Mouse (Mus musculus): ENCODE results near the gene Ulk4. TPM values are rescaled to one million over a fixed set of nuclear protein-coding genes. Genes with fewer than 3 reads are reported as not detected.

Gene Ulk4
- polyA plus RNA-seq, 1 experiment from 2014 or later, result 143 TPM

- Histone ChIP-seq H3K27me3 (no peaks in the 10 kb centered on the region), H3K4me1 (peaks cover 26% of the 10 kb centered on the region), H3K4me2 (replicated peaks) (no peak overlapping the region), H3K9ac (no peak overlapping the region), H3K36me3 (no peaks in the 10 kb centered on the region), H3K4me3 (replicated peaks) (no peak overlapping the region), H3K27ac (replicated peaks) (no peak overlapping the region), H3K9me3 (replicated peaks) (no peaks in the 10 kb centered on the region)
- WGBS, result 91% methylated on average over 3 of the region's 3 CpGs
- no peak for ATAC-seq (ENCODE audit: insufficient number of reproducible peaks, low FRiP score, low TSS enrichment, low read depth)
These were observed 290.7 kb downstream of the Ulk4 start for GRCm38 (mm10) chr9:120986255-120986654.

GRCm38 (mm10) chr9:120985524-120985923 lies 291.5 kb downstream of the Ulk4 start:
- Histone ChIP-seq H3K27ac (replicated peaks) (no peak overlapping the region), H3K9ac (no peak overlapping the region), H3K27me3 (no peaks in the 10 kb centered on the region), H3K4me1 (peaks cover 26% of the 10 kb centered on the region), H3K4me3 (replicated peaks) (no peak overlapping the region), H3K36me3 (no peaks in the 10 kb centered on the region), H3K9me3 (replicated peaks) (no peaks in the 10 kb centered on the region), H3K4me2 (replicated peaks) (no peak overlapping the region)
- WGBS, result 90% methylated on average over 5 of the region's 5 CpGs
- ATAC-seq (ENCODE audit: insufficient number of reproducible peaks, low FRiP score, low TSS enrichment, low read depth), result no peak

DNA sequence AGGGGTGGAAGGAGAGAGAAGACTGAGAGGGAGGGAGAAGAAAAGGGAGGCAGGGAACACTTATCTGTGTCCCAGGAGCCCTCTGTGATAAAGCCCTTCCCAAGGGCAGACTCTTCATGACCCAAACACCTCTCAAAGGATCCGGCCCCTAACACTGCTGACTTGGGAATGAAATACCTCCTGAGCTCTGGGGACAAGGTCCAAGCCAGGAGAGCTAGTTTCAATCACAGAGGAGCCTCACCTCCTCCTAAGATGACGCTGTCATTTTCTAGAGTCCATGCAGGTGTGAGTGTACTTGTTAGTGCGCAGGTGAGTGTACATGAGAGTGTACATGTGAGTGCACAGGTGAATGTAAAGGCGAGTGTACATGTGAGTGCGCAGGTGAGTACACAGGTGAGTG lies 292.0 kb downstream of the Ulk4 start:
- Histone ChIP-seq H3K27me3 (no peaks in the 10 kb centered on the region), H3K27ac (replicated peaks) (no peak overlapping the region), H3K9ac (no peak overlapping the region), H3K9me3 (replicated peaks) (no peaks in the 10 kb centered on the region), H3K36me3 (no peaks in the 10 kb centered on the region), H3K4me1 (peaks cover 22% of the 10 kb centered on the region), H3K4me2 (replicated peaks) (no peak overlapping the region), H3K4me3 (replicated peaks) (no peak overlapping the region)
- no peak for ATAC-seq (ENCODE audit: insufficient number of reproducible peaks, low FRiP score, low TSS enrichment, low read depth)
- WGBS, result 92% methylated on average over 5 of the region's 5 CpGs

DNA sequence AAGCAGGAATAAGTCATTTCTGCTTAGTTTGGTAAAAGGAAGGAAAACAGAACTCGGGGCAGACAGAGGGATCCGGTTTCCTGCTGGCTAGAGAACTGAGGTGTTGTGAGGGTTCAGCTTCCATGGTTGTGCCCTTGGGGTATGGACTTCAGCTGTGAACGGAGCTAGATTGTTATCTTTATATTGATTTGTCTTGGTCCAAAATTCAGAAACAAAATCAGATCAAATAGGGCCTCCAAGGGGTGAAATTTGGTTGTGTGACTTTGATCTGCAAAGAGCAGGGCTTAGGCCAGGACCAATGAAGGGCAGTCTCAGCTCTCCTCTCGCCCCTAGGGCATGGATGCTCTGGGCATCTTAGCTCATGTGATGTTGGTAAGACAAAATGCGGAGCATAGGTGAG lies 292.5 kb downstream of the Ulk4 start:
- H3K4me3 ChIP-seq (replicated peaks), result no peak overlapping the region
- peaks cover 20% of the 10 kb centered on the region for H3K4me1 ChIP-seq
- no peak overlapping the region for H3K9ac ChIP-seq
- H3K4me2 ChIP-seq (replicated peaks), result no peak overlapping the region
- 35% methylated on average over 5 of the region's 5 CpGs for WGBS
- no peaks in the 10 kb centered on the region for H3K27me3 ChIP-seq
- no peaks in the 10 kb centered on the region for H3K9me3 ChIP-seq (replicated peaks)
- ATAC-seq (ENCODE audit: insufficient number of reproducible peaks, low FRiP score, low TSS enrichment, low read depth), result no peak
- H3K36me3 ChIP-seq, result no peaks in the 10 kb centered on the region
- H3K27ac ChIP-seq (replicated peaks), result no peak overlapping the region

DNA sequence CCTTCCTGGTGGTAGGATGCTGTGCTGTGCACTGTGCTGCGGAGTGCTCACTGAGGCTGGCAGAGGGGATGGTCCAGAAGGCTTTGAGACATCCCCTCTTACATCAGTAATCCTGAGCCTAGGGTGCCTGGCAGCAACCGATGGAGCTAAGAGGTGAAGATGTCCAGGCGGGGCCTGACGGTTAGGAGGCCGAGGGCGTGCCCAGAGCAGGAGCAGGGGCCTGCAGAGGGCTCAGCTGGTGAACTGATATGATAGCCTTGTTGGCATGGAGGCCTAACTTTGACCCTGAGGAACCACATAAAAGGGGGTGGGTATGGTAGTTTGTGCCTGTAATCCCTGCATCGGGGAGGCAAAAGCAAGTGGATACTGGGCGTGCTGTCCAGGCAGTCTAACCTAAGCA lies 293.1 kb downstream of the Ulk4 start:
- H3K4me1 ChIP-seq, result peaks cover 20% of the 10 kb centered on the region
- ATAC-seq (ENCODE audit: insufficient number of reproducible peaks, low FRiP score, low TSS enrichment, low read depth), result no peak
- no peak overlapping the region for H3K4me2 ChIP-seq (replicated peaks)
- H3K27ac ChIP-seq (replicated peaks), result 0 out of 2 replicates have a peak overlapping the region, but pooled peaks have one; percentile 28
- no peaks in the 10 kb centered on the region for H3K27me3 ChIP-seq
- H3K9ac ChIP-seq, result no peak overlapping the region
- no peak overlapping the region for H3K4me3 ChIP-seq (replicated peaks)
- WGBS, result 75% methylated on average over 8 of the region's 8 CpGs
- no peaks in the 10 kb centered on the region for H3K9me3 ChIP-seq (replicated peaks)
- H3K36me3 ChIP-seq, result no peaks in the 10 kb centered on the region

GRCm38 (mm10) chr9:120981777-120982176 lies 295.2 kb downstream of the Ulk4 start:
- Histone ChIP-seq H3K27ac (replicated peaks) (no peak overlapping the region), H3K4me1 (peaks cover 9% of the 10 kb centered on the region; the same call in 1 of the 2 replicates), H3K9ac (no peak overlapping the region), H3K4me3 (replicated peaks) (no peak overlapping the region), H3K9me3 (replicated peaks) (no peaks in the 10 kb centered on the region), H3K36me3 (no peaks in the 10 kb centered on the region), H3K27me3 (no peaks in the 10 kb centered on the region), H3K4me2 (replicated peaks) (no peak overlapping the region)
- WGBS, result 65% methylated on average over 7 of the region's 7 CpGs
- no peak for ATAC-seq (ENCODE audit: insufficient number of reproducible peaks, low FRiP score, low TSS enrichment, low read depth)

DNA sequence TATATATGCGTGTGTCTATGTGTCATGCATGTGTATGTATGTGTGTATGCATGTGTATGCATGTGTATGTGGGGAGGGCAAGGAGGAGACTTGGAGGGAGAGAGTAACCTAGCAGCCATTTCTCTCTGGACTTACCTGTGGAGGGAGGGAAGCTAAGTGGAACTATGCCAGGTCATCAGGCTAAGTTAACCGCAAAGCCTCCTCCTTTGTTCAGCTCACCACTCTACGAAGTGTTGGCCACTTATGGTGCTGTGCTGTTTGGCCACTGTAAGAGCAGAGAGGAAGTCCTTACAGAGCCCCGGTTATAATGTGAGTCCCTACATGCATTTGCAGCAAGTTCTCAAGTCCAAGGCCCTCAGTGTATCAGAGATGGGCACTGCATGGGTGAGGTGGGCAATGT lies 300.1 kb downstream of the Ulk4 start:
- Histone ChIP-seq H3K27ac (replicated peaks) (no peak overlapping the region), H3K4me2 (replicated peaks) (no peak overlapping the region), H3K9me3 (replicated peaks) (no peaks in the 10 kb centered on the region), H3K27me3 (no peaks in the 10 kb centered on the region), H3K9ac (no peak overlapping the region), H3K4me1 (peaks cover 32% of the 10 kb centered on the region), H3K4me3 (replicated peaks) (no peak overlapping the region), H3K36me3 (no peaks in the 10 kb centered on the region)
- WGBS, result 94% methylated on average over 4 of the region's 4 CpGs
- ATAC-seq (ENCODE audit: insufficient number of reproducible peaks, low FRiP score, low TSS enrichment, low read depth), result no peak

- Histone ChIP-seq H3K4me2 (replicated peaks) (no peak overlapping the region), H3K4me3 (replicated peaks) (no peak overlapping the region), H3K36me3 (no peaks in the 10 kb centered on the region), H3K27me3 (no peaks in the 10 kb centered on the region), H3K4me1 (peaks cover 29% of the 10 kb centered on the region), H3K27ac (replicated peaks) (no peak overlapping the region), H3K9ac (no peak overlapping the region), H3K9me3 (replicated peaks) (no peaks in the 10 kb centered on the region)
- WGBS, result 58% methylated on average over 5 of the region's 5 CpGs
- no peak for ATAC-seq (ENCODE audit: insufficient number of reproducible peaks, low FRiP score, low TSS enrichment, low read depth)
These were observed 300.8 kb downstream of the Ulk4 start for GRCm38 (mm10) chr9:120976158-120976557.

- peaks cover 4% of the 10 kb centered on the region; the same call in 1 of the 2 replicates for H3K36me3 ChIP-seq
- no peaks in the 10 kb centered on the region for H3K9me3 ChIP-seq (replicated peaks)
- H3K27me3 ChIP-seq, result no peaks in the 10 kb centered on the region
- no peak overlapping the region for H3K4me3 ChIP-seq (replicated peaks)
- peaks cover 29% of the 10 kb centered on the region for H3K4me1 ChIP-seq
- no peak overlapping the region for H3K9ac ChIP-seq
- peak overlapping the region; percentile 48 for H3K27ac ChIP-seq (replicated peaks)
- 68% methylated on average over 2 of the region's 2 CpGs for WGBS
- H3K4me2 ChIP-seq (replicated peaks), result no peak overlapping the region
- no peak for ATAC-seq (ENCODE audit: insufficient number of reproducible peaks, low FRiP score, low TSS enrichment, low read depth)
These were observed 302.8 kb downstream of the Ulk4 start for GRCm38 (mm10) chr9:120974209-120974608.

- peak overlapping the region; percentile 58; the same call in 1 of the 2 replicates for H3K27ac ChIP-seq (replicated peaks)
- no peak for ATAC-seq (ENCODE audit: insufficient number of reproducible peaks, low FRiP score, low TSS enrichment, low read depth)
- H3K4me3 ChIP-seq (replicated peaks), result no peak overlapping the region
- no peaks in the 10 kb centered on the region for H3K27me3 ChIP-seq
- H3K4me2 ChIP-seq (replicated peaks), result no peak overlapping the region
- H3K4me1 ChIP-seq, result peaks cover 29% of the 10 kb centered on the region
- no peaks in the 10 kb centered on the region for H3K9me3 ChIP-seq (replicated peaks)
- H3K36me3 ChIP-seq, result peaks cover 15% of the 10 kb centered on the region
- H3K9ac ChIP-seq, result no peak overlapping the region
- 49% methylated on average over 6 of the region's 6 CpGs for WGBS
These were observed 303.9 kb downstream of the Ulk4 start for GRCm38 (mm10) chr9:120973026-120973515.

GRCm38 (mm10) chr9:120965007-120965406 lies 312.0 kb downstream of the Ulk4 start:
- Histone ChIP-seq H3K4me3 (replicated peaks) (no peak overlapping the region), H3K36me3 (peaks cover 94% of the 10 kb centered on the region), H3K9ac (no peak overlapping the region), H3K9me3 (replicated peaks) (no peaks in the 10 kb centered on the region), H3K27ac (replicated peaks) (no peak overlapping the region), H3K27me3 (no peaks in the 10 kb centered on the region), H3K4me2 (replicated peaks) (no peak overlapping the region), H3K4me1 (peaks cover 42% of the 10 kb centered on the region)
- no peak for ATAC-seq (ENCODE audit: insufficient number of reproducible peaks, low FRiP score, low TSS enrichment, low read depth)
- WGBS, result 65% methylated on average over 10 of the region's 10 CpGs

DNA sequence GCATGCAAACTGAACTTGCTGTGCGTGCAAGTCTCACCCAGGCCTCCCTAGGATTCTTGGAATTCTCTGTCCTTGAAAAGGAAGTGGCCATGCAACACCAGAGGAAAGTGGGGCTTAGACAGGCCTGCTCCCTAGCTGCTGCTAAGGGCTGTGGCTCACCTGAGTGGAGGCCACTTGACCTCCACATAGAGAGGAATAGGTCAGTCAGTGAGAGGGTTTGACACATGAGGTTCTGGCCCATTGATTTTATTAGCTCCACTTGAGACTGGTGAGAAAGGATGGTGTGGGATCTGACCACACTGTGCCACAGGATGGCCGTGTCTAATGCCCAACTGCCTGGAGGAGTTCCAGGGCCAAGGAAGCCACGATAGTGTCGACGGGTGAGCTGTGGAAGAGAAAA lies 312.8 kb downstream of the Ulk4 start:
- Histone ChIP-seq H3K36me3 (peaks cover 98% of the 10 kb centered on the region), H3K27ac (replicated peaks) (no peak overlapping the region; the same call in 1 of the 2 replicates), H3K4me3 (replicated peaks) (no peak overlapping the region), H3K27me3 (no peaks in the 10 kb centered on the region), H3K4me1 (peaks cover 42% of the 10 kb centered on the region), H3K4me2 (replicated peaks) (no peak overlapping the region), H3K9me3 (replicated peaks) (no peaks in the 10 kb centered on the region), H3K9ac (no peak overlapping the region)
- no peak for ATAC-seq (ENCODE audit: insufficient number of reproducible peaks, low FRiP score, low TSS enrichment, low read depth)
- WGBS, result 79% methylated on average over 5 of the region's 5 CpGs
